Mouse (Mus musculus) heart, embryonic 13.5 days (tissue): ENCODE data around the gene Xrcc1. TPM values are rescaled to one million over a fixed set of nuclear protein-coding genes. Genes with fewer than 3 reads are reported as not detected.

ENCODE experiments used
- polyA plus RNA-seq: library from polyadenylated mRNA; unstranded; fragments of >200 nt; fragmentation: Nextera tagmentation; extraction: Ambion mirVana; gene quantifications from 2 replicates; pipeline ENCODE4 v1.2.1, GENCODE M21; 2015

Gene Xrcc1
- polyA plus RNA-seq, 1 experiment from 2014 or later: 72.9 TPM

Other genes starting within 250 kb of the Xrcc1 start
- 14.5 and 18.7 TPM in 2 replicates for gene Zfp61, start 245.1 kb upstream of the Xrcc1 start, polyA plus RNA-seq
- 4.5 and 4.6 TPM in 2 replicates for gene Zfp94, start 229.6 kb upstream of the Xrcc1 start, polyA plus RNA-seq
- gene Tescl, start 212.4 kb upstream of the Xrcc1 start, polyA plus RNA-seq: not detected in 2 replicates
- not detected in 2 replicates for gene Lypd5, start 197.1 kb upstream of the Xrcc1 start, polyA plus RNA-seq
- gene Kcnn4, start 176.0 kb upstream of the Xrcc1 start, polyA plus RNA-seq: 2.9 and 5.3 TPM in 2 replicates
- 18.1 and 19.3 TPM in 2 replicates for gene Smg9, start 146.7 kb upstream of the Xrcc1 start, polyA plus RNA-seq
- gene Irgc1, start 94.0 kb upstream of the Xrcc1 start, polyA plus RNA-seq: not detected in 2 replicates
- gene Plaur, start 83.8 kb upstream of the Xrcc1 start, polyA plus RNA-seq: 8.3 and 9.8 TPM in 2 replicates
- 0.60 and 0.80 TPM in 2 replicates for gene Cadm4, start 64.3 kb upstream of the Xrcc1 start, polyA plus RNA-seq
- gene Zfp428, start 39.3 kb upstream of the Xrcc1 start, polyA plus RNA-seq: 32.9 and 36.7 TPM in 2 replicates
- 0.17 and 0.18 TPM in 2 replicates for gene AC161166.1, start 33.8 kb upstream of the Xrcc1 start, polyA plus RNA-seq
- 4.6 and 5.6 TPM in 2 replicates for gene Irgq, start 15.6 kb upstream of the Xrcc1 start, polyA plus RNA-seq
- not detected in 2 replicates for gene Pinlyp, start 171 bp upstream of the Xrcc1 start, polyA plus RNA-seq
- gene Ethe1, start 41.3 kb downstream of the Xrcc1 start, polyA plus RNA-seq: 19.3 and 23.9 TPM in 2 replicates
- gene Zfp575, start 41.4 kb downstream of the Xrcc1 start, polyA plus RNA-seq: 0.78 and 0.88 TPM in 2 replicates
- 0.05 TPM in 1 of 2 replicates, not detected in the other for gene Phldb3, start 64.5 kb downstream of the Xrcc1 start, polyA plus RNA-seq
- gene Lypd3, start 90.3 kb downstream of the Xrcc1 start, polyA plus RNA-seq: 0.09 and 0.20 TPM in 2 replicates
- gene Tex101, start 130.4 kb downstream of the Xrcc1 start, polyA plus RNA-seq: not detected in 2 replicates
- not detected in 2 replicates for gene BC049730, start 163.0 kb downstream of the Xrcc1 start, polyA plus RNA-seq
- gene Gm4763, start 180.6 kb downstream of the Xrcc1 start, polyA plus RNA-seq: not detected in 2 replicates
- 0.16 TPM in 1 of 2 replicates, not detected in the other for gene Cd177, start 214.0 kb downstream of the Xrcc1 start, polyA plus RNA-seq
- gene Ceacam10, start 230.9 kb downstream of the Xrcc1 start, polyA plus RNA-seq: not detected in 2 replicates